Mouse (Mus musculus): ENCODE results near the gene Fancd2os.

Fancd2os gene

GRCm38 (mm10) chr6:113600543-113601139 lies at the start of gene Fancd2os:
Fancd2os (minus strand) TSS chr6:113600715.
- no peak for DNase-seq (ENCODE audit: low spot score in 2 of 2)

- no peak for DNase-seq (ENCODE audit: low spot score in 2 of 2)
These were observed 49.7 kb upstream of the Fancd2os start for GRCm38 (mm10) chr6:113650197-113650640.

- DNase-seq (ENCODE audit: low spot score in 2 of 2): peak; percentile 47 to 61
These were observed 49.1 kb upstream of the Fancd2os start for GRCm38 (mm10) chr6:113649346-113650196.

DNA sequence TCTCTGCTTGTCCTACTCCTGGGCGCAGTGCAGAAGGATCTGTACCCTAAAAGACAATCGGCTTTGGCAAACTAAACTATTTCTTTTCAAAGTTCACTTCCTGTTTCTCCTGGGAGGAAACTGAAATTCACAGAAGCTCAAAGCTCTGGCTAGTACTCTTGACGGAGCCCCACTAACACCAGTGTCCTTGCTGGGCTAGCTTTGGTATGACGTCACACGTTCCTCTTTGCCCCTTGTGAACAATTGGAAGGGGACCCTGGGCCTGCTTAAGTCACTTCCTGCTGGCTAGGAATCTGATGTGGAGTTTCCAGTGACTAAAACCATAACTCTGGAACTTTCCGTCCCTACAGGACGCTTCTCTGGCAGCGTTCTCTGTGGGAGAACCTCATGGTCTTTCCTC lies 44.3 kb upstream of the Fancd2os start:
- DNase-seq (ENCODE audit: low spot score in 2 of 2): peak; percentile 53 to 66

- DNase-seq (ENCODE audit: low spot score in 2 of 2): no peak
These were observed 43.5 kb upstream of the Fancd2os start for GRCm38 (mm10) chr6:113643967-113644366.

DNA sequence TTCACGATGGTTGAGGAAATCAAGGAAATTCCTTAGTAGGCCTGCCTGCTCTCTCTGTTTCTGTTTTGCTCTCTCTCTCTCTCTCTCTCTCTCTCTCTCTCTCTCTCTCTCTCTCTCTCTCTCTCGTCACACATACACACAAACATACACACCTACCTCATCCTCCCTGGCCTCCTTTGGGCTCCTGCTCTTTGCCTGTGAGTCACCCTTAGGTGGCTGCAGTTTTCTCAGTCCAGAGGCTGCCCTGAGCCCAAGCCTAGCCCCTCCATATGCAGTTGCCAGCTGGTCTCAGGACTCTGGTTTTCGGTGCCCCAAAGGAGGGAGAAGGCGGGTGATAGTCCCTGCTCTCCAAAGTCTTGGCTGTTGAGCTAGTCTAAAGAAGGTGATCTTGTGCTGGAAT lies 42.5 kb upstream of the Fancd2os start:
- no peak for DNase-seq (ENCODE audit: low spot score in 2 of 2)

DNA sequence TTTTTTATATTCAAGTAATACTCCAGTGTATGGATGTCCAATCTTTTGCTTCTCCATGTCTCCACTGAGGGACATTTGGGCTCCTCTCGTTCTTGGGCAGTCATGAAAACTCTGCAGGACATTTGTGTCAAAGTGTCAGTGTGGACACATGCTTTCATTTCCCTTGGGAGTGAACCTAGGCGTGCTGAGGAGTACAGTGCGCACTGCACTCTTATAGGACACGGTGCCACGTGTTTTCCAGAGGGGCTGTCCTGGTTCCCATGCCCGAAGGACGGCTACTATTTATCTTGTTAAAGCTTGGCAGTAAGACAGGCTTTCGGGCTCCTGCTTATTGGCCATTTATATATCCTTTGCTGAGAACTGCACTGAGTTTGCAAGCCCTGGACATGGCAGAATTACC lies 42.1 kb upstream of the Fancd2os start:
- DNase-seq (ENCODE audit: low spot score in 2 of 2): no peak

DNA sequence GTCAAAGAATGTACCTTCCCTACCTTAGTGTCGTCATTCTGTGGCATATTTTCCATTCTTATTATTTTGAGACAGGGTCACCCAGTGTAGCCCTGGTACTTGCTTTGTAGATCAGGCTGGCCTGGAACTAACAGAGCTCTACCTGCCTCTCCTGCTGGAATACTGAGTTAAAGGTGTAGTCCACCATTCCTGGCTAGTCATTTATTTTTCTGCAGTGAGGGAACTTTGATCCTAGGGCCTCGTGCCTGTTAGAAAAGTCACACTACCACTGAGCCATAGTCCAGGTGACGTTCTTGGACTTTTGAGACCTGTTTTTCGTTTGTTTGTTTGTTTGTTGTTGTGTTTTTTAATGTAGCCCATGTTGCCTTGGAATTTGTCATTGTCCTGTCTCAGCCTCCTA lies 38.7 kb upstream of the Fancd2os start:
- DNase-seq (ENCODE audit: low spot score in 2 of 2): no peak

DNA sequence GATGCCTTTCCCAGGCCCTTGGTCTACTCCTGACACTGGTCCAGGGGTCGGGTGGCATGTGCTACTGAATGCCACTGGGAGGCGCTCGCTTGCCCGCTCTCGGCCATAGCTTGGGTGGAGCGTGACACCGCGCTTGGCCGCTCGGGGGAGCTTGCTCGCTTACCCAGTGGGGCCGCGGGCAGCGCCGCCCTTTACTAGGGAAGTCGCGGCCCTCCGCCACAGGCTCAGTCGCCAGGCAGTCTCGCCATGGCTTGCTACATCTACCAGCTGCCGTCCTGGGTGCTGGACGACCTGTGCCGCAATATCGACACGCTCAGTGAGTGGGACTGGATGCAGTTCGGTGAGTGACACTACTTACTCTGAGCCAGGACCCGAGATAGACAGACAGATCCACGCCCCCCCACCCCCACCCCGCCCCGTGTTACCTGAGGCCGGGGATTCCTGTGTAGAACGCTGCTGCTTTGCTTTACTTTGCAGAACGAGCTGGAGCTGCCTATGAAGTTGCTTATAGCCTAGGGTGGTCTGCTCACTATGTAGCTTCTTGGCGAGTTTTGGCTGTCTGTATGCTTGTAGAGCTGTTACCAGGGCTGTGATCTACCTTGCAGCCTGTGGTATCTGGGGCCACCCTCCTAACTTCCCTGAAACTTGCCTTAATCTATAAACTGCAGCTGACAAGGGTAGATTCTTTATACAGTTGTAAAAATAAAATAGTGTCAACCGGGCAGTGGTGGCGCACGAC lies 38.0 kb upstream of the Fancd2os start, which contains the start of gene Irak2:
Irak2 (plus strand) TSS at position 166 of the 739 bp plus-strand sequence.
- peak; percentile 93 to 95 for DNase-seq (ENCODE audit: low spot score in 2 of 2)

GRCm38 (mm10) chr6:113632863-113633262 lies 32.3 kb upstream of the Fancd2os start:
- DNase-seq (ENCODE audit: low spot score in 2 of 2): no peak

DNA sequence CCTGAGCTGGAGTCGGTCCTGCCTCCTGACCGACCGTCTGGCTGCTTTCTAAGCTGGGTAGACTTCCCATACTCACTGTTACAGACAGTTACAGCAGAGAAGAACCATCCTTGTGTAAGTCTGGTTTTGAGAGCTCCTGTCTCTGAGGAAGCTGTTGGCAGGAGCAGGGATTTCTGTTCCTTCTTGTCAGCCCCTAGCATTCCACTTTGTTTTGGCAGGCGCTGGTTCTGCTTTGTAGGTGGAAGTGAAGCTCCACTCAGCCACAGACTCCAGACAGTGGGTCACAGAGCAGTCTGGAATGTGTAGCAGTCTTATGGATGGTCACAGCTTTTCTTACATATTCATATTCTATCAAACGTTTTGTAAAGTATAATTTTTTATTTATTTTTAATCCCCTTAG lies 29.8 kb upstream of the Fancd2os start:
- peak; percentile 61 to 70 for DNase-seq (ENCODE audit: low spot score in 2 of 2)

DNA sequence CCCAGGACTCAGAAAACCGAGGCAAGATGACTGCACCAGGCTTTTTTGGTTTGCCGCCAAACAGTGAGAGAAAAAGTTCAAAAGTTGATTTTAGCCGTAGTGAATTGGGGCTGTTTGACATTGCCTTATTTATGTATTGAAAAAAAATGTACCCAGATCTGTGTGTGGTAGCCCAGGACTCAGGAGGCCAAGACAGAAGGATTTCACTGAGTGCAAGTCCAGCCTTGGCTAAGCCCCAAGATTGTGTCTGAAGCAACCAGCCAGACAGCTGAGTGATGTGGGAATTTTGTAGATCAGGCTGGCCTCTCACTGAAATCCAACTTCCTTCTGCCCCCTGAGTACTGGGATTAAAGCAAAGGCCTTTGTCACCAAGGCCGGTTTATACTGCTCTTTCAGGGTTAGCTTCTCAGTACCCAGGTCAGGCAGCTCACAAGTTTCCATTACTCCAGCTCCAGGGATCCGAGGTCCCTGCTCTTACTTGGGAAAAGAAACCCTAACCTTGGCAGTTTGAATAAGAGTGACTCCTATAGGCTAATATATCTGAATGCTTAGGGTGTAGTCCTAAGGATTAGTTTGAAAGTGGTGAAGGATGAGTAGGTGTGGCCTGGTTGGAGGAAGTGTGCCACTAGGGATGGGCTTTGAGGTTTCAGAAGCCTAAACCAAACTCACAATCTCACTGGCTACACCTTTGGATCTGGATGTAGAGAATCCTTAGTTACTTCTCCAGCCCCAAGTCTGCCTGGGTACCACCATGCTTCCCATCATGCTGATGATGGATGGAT lies 24.7 kb upstream of the Fancd2os start:
- peak; percentile 56 to 63 for DNase-seq (ENCODE audit: low spot score in 2 of 2)

- DNase-seq (ENCODE audit: low spot score in 2 of 2): peak; percentile 91 to 92
These were observed 23.6 kb upstream of the Fancd2os start, which contains the start of gene Vhl for GRCm38 (mm10) chr6:113623941-113624751. Vhl (plus strand) TSS chr6:113623959.

GRCm38 (mm10) chr6:113623386-113623785 lies 22.9 kb upstream of the Fancd2os start:
- DNase-seq (ENCODE audit: low spot score in 2 of 2): no peak

- DNase-seq (ENCODE audit: low spot score in 2 of 2): no peak
These were observed 15.0 kb upstream of the Fancd2os start for GRCm38 (mm10) chr6:113615489-113615888.

DNA sequence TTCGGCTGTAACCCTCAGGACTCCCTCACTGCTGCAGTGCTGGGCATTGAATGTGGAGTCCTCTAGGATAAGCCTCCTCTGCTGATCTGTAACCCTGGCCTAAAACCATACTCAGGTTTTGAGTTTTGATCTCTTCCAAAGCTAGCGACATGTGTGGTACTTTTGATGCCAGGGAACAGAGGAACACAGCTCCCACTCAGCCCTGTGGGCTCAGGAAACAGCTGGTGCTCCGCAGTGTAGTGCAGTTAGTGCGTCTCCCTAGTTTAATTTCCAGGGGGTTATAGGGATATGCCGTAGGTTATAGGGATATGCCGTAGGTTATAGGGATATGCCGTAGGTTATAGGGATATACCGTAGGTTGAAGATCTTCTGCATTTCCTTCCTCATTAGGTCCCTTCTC lies 14.5 kb upstream of the Fancd2os start:
- no peak for DNase-seq (ENCODE audit: low spot score in 2 of 2)

GRCm38 (mm10) chr6:113614152-113614551 lies 13.6 kb upstream of the Fancd2os start:
- DNase-seq (ENCODE audit: low spot score in 2 of 2): no peak

DNA sequence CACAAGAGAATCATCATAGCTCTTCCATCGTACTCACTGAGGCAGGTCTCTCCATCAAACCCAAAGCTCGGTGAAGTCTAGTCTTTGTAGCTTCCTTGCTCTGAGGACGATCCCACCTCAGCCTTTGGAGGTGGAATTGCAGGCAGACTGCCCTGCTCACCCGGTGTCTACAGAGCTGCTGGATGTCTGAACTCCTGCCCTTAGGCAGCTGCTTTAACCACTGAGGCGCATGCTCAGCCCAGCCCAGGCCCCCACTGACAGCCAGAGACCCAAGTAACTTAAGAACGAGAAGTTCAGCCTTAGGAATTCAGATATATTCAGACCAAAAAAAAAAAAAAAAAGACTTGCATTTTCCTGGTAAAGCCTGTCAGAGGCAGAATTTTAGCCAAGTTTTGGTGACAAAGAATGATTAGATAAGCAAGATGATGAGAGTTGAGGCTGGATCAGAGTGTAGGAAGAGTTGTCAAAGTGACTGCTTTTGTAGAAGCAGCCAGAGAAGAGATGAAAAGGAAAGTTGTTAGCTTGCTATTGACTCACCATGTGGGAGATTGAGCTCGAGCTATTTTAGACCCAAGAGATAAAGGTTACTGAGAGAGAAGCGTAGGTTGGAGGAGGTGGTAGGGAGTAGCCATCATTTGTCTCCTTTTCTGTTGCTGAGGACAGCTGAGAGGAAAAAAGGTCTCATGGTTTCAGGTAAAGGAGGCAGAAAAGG lies 11.9 kb upstream of the Fancd2os start:
- peak in 1 of 2 experiments; percentile 36 for DNase-seq (ENCODE audit: low spot score in 2 of 2)

DNA sequence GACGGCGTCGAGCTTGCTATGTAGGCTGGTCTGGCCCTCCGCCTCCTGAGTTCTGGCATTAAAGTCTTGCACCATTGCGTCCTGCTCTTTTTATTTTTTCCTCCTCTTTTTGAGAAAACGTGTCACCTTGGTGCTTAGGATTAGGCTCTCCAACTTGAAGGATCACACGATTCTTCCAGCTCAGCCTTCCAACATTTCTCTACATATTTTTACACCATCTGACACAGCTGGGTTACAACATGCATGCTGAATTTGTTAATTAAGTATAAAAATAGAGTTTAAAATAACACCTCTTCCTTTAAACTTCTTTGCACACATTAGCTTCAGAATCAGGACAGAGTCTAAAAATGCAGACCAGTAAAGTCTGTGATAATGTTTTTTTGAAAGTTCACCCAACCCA lies 8.8 kb upstream of the Fancd2os start:
- no peak for DNase-seq (ENCODE audit: low spot score in 2 of 2)

DNA sequence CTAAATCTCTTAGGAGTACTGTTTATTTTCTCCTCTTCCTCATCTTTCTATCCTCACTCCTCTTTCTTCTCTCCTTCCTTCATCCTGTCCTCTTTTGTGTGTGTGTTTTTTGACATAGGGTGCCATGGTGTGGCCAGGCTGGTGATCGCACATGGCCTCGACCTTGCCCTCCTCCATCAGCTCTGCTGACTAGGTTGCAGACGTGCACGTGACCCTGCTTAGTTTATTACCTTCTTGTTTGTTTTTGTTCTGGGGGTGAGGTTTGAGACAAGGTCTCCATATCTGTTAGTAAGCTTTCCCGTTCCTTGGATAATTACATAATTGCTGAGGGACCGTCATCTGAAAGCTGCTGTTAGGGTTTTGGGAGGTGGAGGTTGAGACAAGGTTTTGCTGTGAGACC lies 8.4 kb upstream of the Fancd2os start:
- DNase-seq (ENCODE audit: low spot score in 2 of 2): no peak

Measured in right cerebral cortex, postnatal 10 days (tissue).